Mouse (Mus musculus): Measurements from ENCODE around the gene Fktn.

DNA sequence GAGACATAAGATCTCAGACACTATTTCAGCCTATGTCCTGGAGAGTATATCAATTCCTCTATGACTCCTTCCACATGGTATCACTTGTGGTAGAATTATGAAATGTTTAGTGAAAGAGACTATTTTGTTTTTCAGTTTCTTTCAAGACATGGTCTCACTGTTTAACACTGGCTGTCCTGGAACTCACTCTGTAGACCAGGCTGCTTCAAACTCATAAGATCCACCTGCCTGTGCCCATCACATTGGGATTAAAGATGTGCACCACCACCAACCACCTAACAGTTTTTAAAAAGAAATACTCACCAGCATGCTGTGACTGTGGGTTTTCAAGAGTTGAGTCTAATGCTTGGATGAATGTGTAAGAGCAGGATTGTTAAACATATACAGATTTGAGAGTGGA, 43.2 kb downstream of the Fktn start:
- TF ChIP-seq CTCF (IDR thresholded peaks at IDR 0.05; ENCODE audit: extremely low read depth, insufficient read depth, insufficient read length, insufficient replicate concordance) (no peak), POLR2A (IDR thresholded peaks at IDR 0.05; ENCODE audit: low read depth, low read length) (no peak)

Measured in spleen, adult 2 months (tissue).